Mouse (Mus musculus): Measurements from ENCODE around the gene Rnf126. TPM values are rescaled to one million over a fixed set of nuclear protein-coding genes. Genes with fewer than 3 reads are reported as not detected.

Gene Rnf126
- polyA plus RNA-seq, 1 experiment from 2014 or later, result 92.3 TPM

DNA sequence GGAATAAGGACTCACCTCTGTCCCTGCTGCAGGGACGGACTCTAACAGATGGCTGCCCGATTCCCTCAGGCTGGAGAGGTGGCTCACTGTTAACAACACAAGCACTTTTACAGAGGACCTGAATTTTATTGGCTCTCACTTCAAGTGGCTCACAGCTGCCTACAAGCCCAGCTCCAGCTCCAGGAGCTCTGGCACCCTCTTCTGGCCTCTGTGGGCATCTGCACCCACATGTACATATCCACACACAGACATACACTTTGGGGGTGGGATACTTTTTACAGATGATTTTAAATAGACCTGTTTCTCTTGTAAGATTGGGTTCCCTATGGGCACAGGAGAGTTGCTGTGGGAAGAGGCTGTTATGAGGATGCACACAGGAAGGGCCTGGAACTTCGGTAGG is 5.6 kb upstream of the Rnf126 start:
- WGBS, result 97% methylated on average over 3 of the region's 3 CpGs
- no peak overlapping the region for H3K4me2 ChIP-seq (ENCODE audit: low read length)
- ATAC-seq, result no peak

DNA sequence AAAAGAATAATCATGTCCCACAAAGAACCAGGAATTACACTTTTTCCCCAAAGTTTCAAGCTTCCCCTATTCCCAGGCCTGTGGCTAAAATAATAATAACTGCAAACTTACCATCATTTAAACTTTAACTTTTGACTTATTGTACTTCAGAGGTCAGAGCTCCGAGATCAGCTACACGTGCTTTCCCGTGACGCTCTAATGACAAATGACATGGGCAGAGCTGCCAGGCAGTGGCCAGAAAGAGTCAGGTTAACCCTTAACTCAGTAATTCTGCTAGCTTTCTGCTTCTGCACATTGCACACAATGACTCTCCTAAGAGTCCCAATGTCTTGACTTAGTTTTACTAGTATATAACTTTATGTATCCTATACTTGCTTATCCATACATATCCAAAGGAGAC is 2.6 kb upstream of the Rnf126 start:
- Histone ChIP-seq H3K9ac (ENCODE audit: low read depth, low read length) (no peak overlapping the region), H3K36me3 (ENCODE audit: control insufficient read depth, insufficient read depth, low read length) (no peaks in the 10 kb centered on the region), H3K4me3 (ENCODE audit: low read depth, low read length) (no peak overlapping the region), H3K4me1 (ENCODE audit: control insufficient read depth, insufficient read depth, low read length) (peaks cover 28% of the 10 kb centered on the region), H3K27me3 (ENCODE audit: control insufficient read depth, insufficient read depth, low read depth, low read length) (no peaks in the 10 kb centered on the region; the same call in 1 of the 2 replicates), H3K9me3 (replicated peaks; ENCODE audit: control insufficient read depth, low read length, poor library complexity, severe bottlenecking) (no peaks in the 10 kb centered on the region), H3K27ac (ENCODE audit: low read length) (no peak overlapping the region), H3K4me2 (ENCODE audit: low read length) (no peak overlapping the region)
- no peak for ATAC-seq
- 65% methylated on average over 4 of the region's 4 CpGs for WGBS

More for the DNA sequence above, 5.6 kb upstream of the Rnf126 start:
- Histone ChIP-seq H3K27ac (ENCODE audit: low read length) (no peak overlapping the region), H3K9ac (ENCODE audit: low read depth, low read length) (no peak overlapping the region), H3K9me3 (replicated peaks; ENCODE audit: control insufficient read depth, low read length, poor library complexity, severe bottlenecking) (no peaks in the 10 kb centered on the region), H3K4me1 (ENCODE audit: control insufficient read depth, insufficient read depth, low read length) (peaks cover 13% of the 10 kb centered on the region), H3K4me3 (ENCODE audit: low read depth, low read length) (no peak overlapping the region), H3K36me3 (ENCODE audit: control insufficient read depth, insufficient read depth, low read length) (no peaks in the 10 kb centered on the region), H3K27me3 (ENCODE audit: control insufficient read depth, insufficient read depth, low read depth, low read length) (peaks cover 5% of the 10 kb centered on the region)

DNA sequence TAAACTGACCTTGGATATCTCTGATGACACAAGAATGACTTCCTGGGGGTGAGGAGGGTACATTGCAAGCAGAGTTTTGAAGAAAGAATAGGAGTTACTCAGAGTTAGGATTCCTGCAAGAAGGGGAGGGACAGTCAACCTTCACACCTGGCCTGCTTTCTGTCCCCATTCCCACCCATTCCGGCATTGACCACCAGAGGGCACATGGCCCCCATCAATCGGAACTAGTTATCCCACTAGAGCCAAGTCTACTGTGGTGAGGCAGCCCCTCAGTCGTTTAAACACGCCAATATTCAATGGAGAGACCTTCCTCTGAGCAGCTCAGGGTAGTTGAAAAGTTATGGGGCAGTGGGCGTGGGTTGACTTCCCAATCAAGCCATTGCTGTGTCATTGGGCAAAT is 1.6 kb upstream of the Rnf126 start:
- WGBS, result 4% methylated on average over 5 of the region's 5 CpGs
- Histone ChIP-seq H3K27ac (ENCODE audit: low read length) (no peak overlapping the region), H3K27me3 (ENCODE audit: control insufficient read depth, insufficient read depth, low read depth, low read length) (no peaks in the 10 kb centered on the region; the same call in 1 of the 2 replicates), H3K36me3 (ENCODE audit: control insufficient read depth, insufficient read depth, low read length) (no peaks in the 10 kb centered on the region), H3K9ac (ENCODE audit: low read depth, low read length) (no peak overlapping the region), H3K9me3 (replicated peaks; ENCODE audit: control insufficient read depth, low read length, poor library complexity, severe bottlenecking) (no peaks in the 10 kb centered on the region), H3K4me3 (ENCODE audit: low read depth, low read length) (no peak overlapping the region), H3K4me2 (ENCODE audit: low read length) (peak overlapping the region; percentile 89; the same call in 1 of the 2 replicates), H3K4me1 (ENCODE audit: control insufficient read depth, insufficient read depth, low read length) (peaks cover 32% of the 10 kb centered on the region)
- no peak for ATAC-seq

DNA sequence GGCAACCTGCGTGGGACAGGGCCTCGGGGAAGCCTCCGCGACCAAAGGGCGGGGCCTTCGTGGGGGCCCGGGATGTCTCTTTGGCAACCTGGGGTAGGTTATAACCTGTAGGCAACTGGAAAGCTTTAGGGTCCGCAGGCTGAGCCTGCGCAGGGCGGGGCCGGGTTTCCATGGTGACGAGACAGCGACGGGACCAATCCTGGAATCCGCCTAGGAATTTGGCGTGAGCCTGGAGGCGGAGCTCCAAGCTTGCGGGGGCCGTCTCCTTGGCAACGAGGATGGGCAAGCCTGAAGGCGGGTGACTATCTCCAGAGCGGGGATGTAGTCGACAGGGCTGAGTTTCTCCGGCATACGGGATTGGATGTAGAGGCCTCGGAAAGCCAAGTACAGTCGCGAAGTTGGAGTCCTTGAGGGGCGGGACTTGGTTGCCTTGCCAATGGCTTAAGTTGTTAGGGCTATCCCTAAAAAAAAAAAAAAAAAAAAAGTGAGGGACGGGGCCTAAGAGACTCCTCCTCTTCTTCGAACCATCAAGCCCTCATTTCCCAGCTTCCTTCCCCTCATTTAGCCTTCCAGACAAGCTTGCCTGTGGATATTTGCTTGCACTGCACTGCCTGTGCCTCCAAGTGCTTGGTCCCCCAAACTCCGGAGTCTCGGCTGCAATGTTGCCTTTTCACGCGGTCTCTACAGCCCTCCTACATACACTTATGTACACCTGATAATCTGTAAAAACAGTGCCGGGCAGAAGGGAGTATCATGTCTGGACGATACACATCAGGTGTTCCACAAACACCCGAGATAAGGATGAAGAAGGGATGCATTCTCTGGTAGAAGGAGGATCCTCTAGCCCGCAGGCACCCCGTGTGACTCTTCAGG is 856 bp upstream of the Rnf126 start:
- H3K27ac ChIP-seq (ENCODE audit: low read length), result peak overlapping the region; percentile 91
- peak; percentile 87 for ATAC-seq
- 10% methylated on average over 40 of the region's 40 CpGs for WGBS

DNA sequence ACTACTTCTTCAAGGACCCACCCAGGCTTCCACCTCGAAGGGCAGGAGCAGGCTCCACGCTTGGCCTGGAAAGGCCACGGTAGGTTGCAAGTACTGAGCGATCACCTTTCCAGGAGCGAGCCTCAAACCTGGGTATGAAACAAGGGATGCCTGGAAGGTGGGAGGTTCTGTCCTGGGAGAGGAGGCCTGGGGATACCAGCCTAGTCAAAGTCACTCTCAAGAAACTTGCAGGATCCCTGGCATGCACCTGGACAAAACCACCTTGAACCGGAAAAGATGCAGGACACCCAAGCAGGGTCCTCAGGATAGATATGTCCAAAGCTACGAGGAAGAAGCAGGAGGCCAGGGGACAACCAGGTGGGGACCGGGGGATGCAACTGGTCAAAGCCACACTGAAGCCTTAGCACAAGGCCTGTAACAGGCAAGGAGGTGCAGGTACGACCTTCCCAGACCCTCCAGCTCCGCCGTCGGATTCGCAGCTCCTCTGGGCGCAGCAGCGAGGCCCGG is 698 bp downstream of the Rnf126 start:
- 11% methylated on average over 15 of the region's 16 CpGs for WGBS
- Histone ChIP-seq H3K27me3 (ENCODE audit: control insufficient read depth, insufficient read depth, low read depth, low read length) (no peaks in the 10 kb centered on the region; the same call in 1 of the 2 replicates), H3K4me1 (ENCODE audit: control insufficient read depth, insufficient read depth, low read length) (peaks cover 32% of the 10 kb centered on the region), H3K36me3 (ENCODE audit: control insufficient read depth, insufficient read depth, low read length) (peaks cover 10% of the 10 kb centered on the region; the same call in 1 of the 2 replicates), H3K27ac (ENCODE audit: low read length) (peak overlapping the region; percentile 91), H3K9ac (ENCODE audit: low read depth, low read length) (peak overlapping the region; percentile 98), H3K4me2 (ENCODE audit: low read length) (peak overlapping the region; percentile 89), H3K9me3 (replicated peaks; ENCODE audit: control insufficient read depth, low read length, poor library complexity, severe bottlenecking) (no peaks in the 10 kb centered on the region), H3K4me3 (ENCODE audit: low read depth, low read length) (peak overlapping the region; percentile 94)
- ATAC-seq, result peak; percentile 9; the same call in 1 of the 2 replicates

More for the DNA sequence above, 856 bp upstream of the Rnf126 start:
- Histone ChIP-seq H3K4me2 (ENCODE audit: low read length) (peak overlapping the region; percentile 89), H3K4me1 (ENCODE audit: control insufficient read depth, insufficient read depth, low read length) (peaks cover 32% of the 10 kb centered on the region), H3K9me3 (replicated peaks; ENCODE audit: control insufficient read depth, low read length, poor library complexity, severe bottlenecking) (no peaks in the 10 kb centered on the region), H3K9ac (ENCODE audit: low read depth, low read length) (peak overlapping the region; percentile 98; the same call in 1 of the 2 replicates), H3K36me3 (ENCODE audit: control insufficient read depth, insufficient read depth, low read length) (no peaks in the 10 kb centered on the region), H3K27me3 (ENCODE audit: control insufficient read depth, insufficient read depth, low read depth, low read length) (no peaks in the 10 kb centered on the region; the same call in 1 of the 2 replicates), H3K4me3 (ENCODE audit: low read depth, low read length) (peak overlapping the region; percentile 94)

DNA sequence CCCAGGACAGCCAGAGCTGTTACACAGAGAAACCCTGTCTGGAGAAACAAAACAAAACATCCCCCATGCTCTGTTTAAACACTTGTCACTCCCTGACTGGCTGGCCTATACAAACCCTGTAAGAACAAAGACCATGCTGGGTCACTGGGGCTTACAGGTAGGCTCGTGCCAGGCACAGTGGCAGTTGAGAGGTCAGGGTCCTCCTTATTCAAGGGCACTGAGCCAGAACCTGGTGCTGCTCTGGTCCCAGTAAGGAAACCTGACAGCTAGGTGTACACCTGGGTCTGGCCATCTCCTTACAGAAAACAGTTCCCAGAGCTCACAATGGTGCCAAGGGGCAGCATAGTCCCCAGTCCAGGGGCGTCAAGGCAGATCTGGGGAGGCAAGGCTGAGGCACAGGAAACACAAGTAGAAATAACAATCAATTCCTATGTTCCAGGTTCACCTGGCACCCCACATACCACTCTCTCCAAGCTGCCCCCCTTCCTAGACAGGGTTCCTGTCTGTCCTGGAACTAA is 1.5 kb downstream of the Rnf126 start:
- ATAC-seq, result no peak
- WGBS, result 71% methylated on average over 2 of the region's 2 CpGs
- Histone ChIP-seq H3K4me3 (ENCODE audit: low read depth, low read length) (peak overlapping the region; percentile 94), H3K9me3 (replicated peaks; ENCODE audit: control insufficient read depth, low read length, poor library complexity, severe bottlenecking) (no peaks in the 10 kb centered on the region), H3K27ac (ENCODE audit: low read length) (no peak overlapping the region), H3K4me2 (ENCODE audit: low read length) (peak overlapping the region; percentile 89), H3K9ac (ENCODE audit: low read depth, low read length) (peak overlapping the region; percentile 98), H3K27me3 (ENCODE audit: control insufficient read depth, insufficient read depth, low read depth, low read length) (no peaks in the 10 kb centered on the region), H3K4me1 (ENCODE audit: control insufficient read depth, insufficient read depth, low read length) (peaks cover 32% of the 10 kb centered on the region), H3K36me3 (ENCODE audit: control insufficient read depth, insufficient read depth, low read length) (peaks cover 16% of the 10 kb centered on the region; the same call in 1 of the 2 replicates)

DNA sequence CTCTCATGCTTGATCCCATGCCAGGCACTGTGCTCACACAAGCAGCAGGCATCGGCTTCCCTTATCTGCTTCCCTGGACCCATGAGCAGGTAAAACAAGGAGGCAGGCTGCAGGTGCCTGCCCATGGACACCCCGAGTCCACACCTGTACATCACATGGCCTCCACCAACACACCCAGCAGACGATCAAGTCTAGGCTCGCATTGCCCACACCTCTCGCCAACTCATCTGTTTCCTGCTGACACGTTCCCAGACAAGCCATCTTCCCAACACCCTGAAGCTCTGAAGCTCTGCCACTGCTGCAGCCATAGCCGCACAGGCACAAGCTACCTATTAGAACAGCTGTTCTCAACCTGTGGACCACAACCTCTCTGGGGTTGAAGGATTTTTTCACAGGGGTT is 2.5 kb downstream of the Rnf126 start:
- H3K9ac ChIP-seq (ENCODE audit: low read depth, low read length), result peak overlapping the region; percentile 18; the same call in 1 of the 2 replicates
- WGBS, result 91% methylated on average over 7 of the region's 7 CpGs
- H3K4me1 ChIP-seq (ENCODE audit: control insufficient read depth, insufficient read depth, low read length), result peaks cover 32% of the 10 kb centered on the region

DNA sequence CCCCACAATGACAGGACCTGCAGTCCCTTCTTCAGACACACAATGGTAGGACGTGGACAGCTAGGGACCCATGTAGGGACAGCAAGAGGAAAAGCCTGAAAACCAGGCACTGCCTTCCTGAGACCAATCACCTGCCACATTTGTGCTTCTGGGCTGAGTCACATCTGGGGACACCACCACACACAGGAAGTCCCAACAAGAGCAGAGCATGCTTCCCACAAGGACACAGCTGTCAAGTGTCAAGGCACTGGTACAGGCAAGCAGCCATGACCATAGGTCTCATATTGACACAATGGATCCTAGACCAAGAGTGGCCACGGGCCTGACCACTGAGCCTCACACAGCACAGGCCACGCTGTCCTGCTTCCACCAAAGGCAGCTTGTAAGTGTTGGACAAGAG is 3.9 kb downstream of the Rnf126 start:
- WGBS, result 91% methylated on average over 3 of the region's 3 CpGs
- Histone ChIP-seq H3K4me2 (ENCODE audit: low read length) (no peak overlapping the region), H3K4me1 (ENCODE audit: control insufficient read depth, insufficient read depth, low read length) (peaks cover 22% of the 10 kb centered on the region), H3K9me3 (replicated peaks; ENCODE audit: control insufficient read depth, low read length, poor library complexity, severe bottlenecking) (no peaks in the 10 kb centered on the region), H3K36me3 (ENCODE audit: control insufficient read depth, insufficient read depth, low read length) (peaks cover 26% of the 10 kb centered on the region), H3K4me3 (ENCODE audit: low read depth, low read length) (no peak overlapping the region), H3K27ac (ENCODE audit: low read length) (no peak overlapping the region), H3K27me3 (ENCODE audit: control insufficient read depth, insufficient read depth, low read depth, low read length) (no peaks in the 10 kb centered on the region), H3K9ac (ENCODE audit: low read depth, low read length) (no peak overlapping the region)
- no peak for ATAC-seq

More for the DNA sequence above, 2.5 kb downstream of the Rnf126 start:
- Histone ChIP-seq H3K27me3 (ENCODE audit: control insufficient read depth, insufficient read depth, low read depth, low read length) (no peaks in the 10 kb centered on the region), H3K4me3 (ENCODE audit: low read depth, low read length) (no peak overlapping the region), H3K27ac (ENCODE audit: low read length) (no peak overlapping the region), H3K36me3 (ENCODE audit: control insufficient read depth, insufficient read depth, low read length) (peaks cover 17% of the 10 kb centered on the region; the same call in 1 of the 2 replicates), H3K4me2 (ENCODE audit: low read length) (no peak overlapping the region), H3K9me3 (replicated peaks; ENCODE audit: control insufficient read depth, low read length, poor library complexity, severe bottlenecking) (no peaks in the 10 kb centered on the region)
- ATAC-seq, result no peak

Measured in midbrain, embryonic 16.5 days (tissue).